Mouse (Mus musculus) liver, embryonic 14.5 days (tissue): ENCODE data around the gene Lrrc1.

Experiments used
- CTCF ChIP-seq: IDR thresholded peaks from 2 replicates; pipeline ENCODE4 v1.5.1; 2016; ENCODE audit warnings: antibody characterized with exemption, low read depth, control low read depth
- EP300 ChIP-seq: IDR thresholded peaks from 2 replicates; pipeline ENCODE4 v1.6.1; 2016; ENCODE audit warnings: antibody characterized with exemption, low read depth

- no peak for TF ChIP-seq EP300
- no peak for TF ChIP-seq CTCF
These were observed 66.3 kb downstream of the Lrrc1 start for GRCm38 (mm10) chr9:77478166-77478920.
